Comparison of ENCODE assay signal across 8 mouse cellular contexts in genomic region chr13:68572966-68573913, GRCm38 (mm10). TPM values are rescaled to one million over a fixed set of nuclear protein-coding genes. Genes with fewer than 3 reads are reported as not detected.
DNase-seq lines count a peak whose midpoint lies in the region; ATAC-seq and TF ChIP-seq lines count a peak whose summit lies in the region.

No protein-coding gene starts in this region.

- no peak overlapping the region for H3K9ac ChIP-seq in forebrain, embryonic 12.5 days
- H3K9ac ChIP-seq in forebrain, embryonic 16.5 days (replicated peaks; ENCODE audit: low read depth, low read length), result no peak overlapping the region
- no peak overlapping the region for H3K9ac ChIP-seq in ES-Bruce4 (ENCODE audit: low read depth, poor library complexity, severe bottlenecking)
- H3K9ac ChIP-seq in limb, embryonic 11.5 days (ENCODE audit: low read length), result no peak overlapping the region; the same call in 1 of the 2 replicates

- H3K4me2 ChIP-seq in forebrain, embryonic 12.5 days, result no peak overlapping the region
- no peak overlapping the region for H3K4me2 ChIP-seq in forebrain, embryonic 16.5 days (ENCODE audit: low read length)
- H3K4me2 ChIP-seq in limb, embryonic 11.5 days (ENCODE audit: low read depth, severe bottlenecking), result no peak overlapping the region

- peaks cover 69% of the 10 kb centered on the region for H3K36me3 ChIP-seq in forebrain, embryonic 12.5 days (replicated peaks)
- H3K36me3 ChIP-seq in forebrain, embryonic 16.5 days (ENCODE audit: control insufficient read depth, insufficient read depth), result peaks cover 23% of the 10 kb centered on the region
- H3K36me3 ChIP-seq in ES-Bruce4 (ENCODE audit: control insufficient read depth, insufficient read depth, low read length, poor library complexity, severe bottlenecking), result peaks cover 44% of the 10 kb centered on the region
- peaks cover 11% of the 10 kb centered on the region; the same call in 1 of the 2 replicates for H3K36me3 ChIP-seq in limb, embryonic 11.5 days (ENCODE audit: control insufficient read depth, insufficient read depth, low read length)

- peak; percentile 79 for TF ChIP-seq EP300 in ES-Bruce4 (IDR thresholded peaks at IDR 0.05; ENCODE audit: insufficient read depth, low read depth, low read length)

- ATAC-seq in forebrain, embryonic 12.5 days (ENCODE audit: low FRiP score), result peak; percentile 5; the same call in 1 of the 2 replicates
- ATAC-seq in forebrain, embryonic 16.5 days, result no peak
- ATAC-seq in limb, embryonic 11.5 days (ENCODE audit: insufficient number of reproducible peaks, low FRiP score, low TSS enrichment, low read depth), result peak; percentile 71; the same call in 1 of the 2 replicates

- H3K4me3 ChIP-seq in forebrain, embryonic 12.5 days (replicated peaks), result no peak overlapping the region
- H3K4me3 ChIP-seq in forebrain, embryonic 16.5 days (replicated peaks; ENCODE audit: low read length), result no peak overlapping the region
- H3K4me3 ChIP-seq in ES-Bruce4 (ENCODE audit: low read depth, low read length), result no peak overlapping the region
- H3K4me3 ChIP-seq in limb, embryonic 11.5 days (ENCODE audit: low read depth, low read length), result no peak overlapping the region

- no peaks in the 10 kb centered on the region for H3K27me3 ChIP-seq in forebrain, embryonic 12.5 days
- no peaks in the 10 kb centered on the region for H3K27me3 ChIP-seq in forebrain, embryonic 16.5 days (replicated peaks; ENCODE audit: control insufficient read depth, insufficient read depth, low read length)
- no peaks in the 10 kb centered on the region for H3K27me3 ChIP-seq in ES-Bruce4 (ENCODE audit: control insufficient read depth, insufficient read depth, low read length, poor library complexity, severe bottlenecking)
- H3K27me3 ChIP-seq in limb, embryonic 11.5 days (ENCODE audit: control insufficient read depth, insufficient read depth, low read length), result no peaks in the 10 kb centered on the region

- H3K9me3 ChIP-seq in forebrain, embryonic 12.5 days, result no peaks in the 10 kb centered on the region
- H3K9me3 ChIP-seq in forebrain, embryonic 16.5 days (ENCODE audit: control insufficient read depth, low read length), result no peaks in the 10 kb centered on the region
- no peaks in the 10 kb centered on the region for H3K9me3 ChIP-seq in ES-Bruce4 (replicated peaks; ENCODE audit: control insufficient read depth, insufficient read depth, low read length, poor library complexity, severe bottlenecking)
- no peaks in the 10 kb centered on the region for H3K9me3 ChIP-seq in limb, embryonic 11.5 days (ENCODE audit: control insufficient read depth, low read length)

- peak overlapping the region; percentile 26; the same call in 1 of the 2 replicates for H3K27ac ChIP-seq in forebrain, embryonic 12.5 days
- no peak overlapping the region for H3K27ac ChIP-seq in forebrain, embryonic 16.5 days (ENCODE audit: low read length)
- H3K27ac ChIP-seq in ES-Bruce4 (ENCODE audit: insufficient read depth, low read length), result peak overlapping the region; percentile 69
- H3K27ac ChIP-seq in limb, embryonic 11.5 days (replicated peaks; ENCODE audit: low read depth, low read length), result peak overlapping the region; percentile 81

- no peaks in the 10 kb centered on the region for H3K4me1 ChIP-seq in forebrain, embryonic 12.5 days
- no peaks in the 10 kb centered on the region for H3K4me1 ChIP-seq in forebrain, embryonic 16.5 days (replicated peaks; ENCODE audit: control insufficient read depth, insufficient read depth, low read length)
- H3K4me1 ChIP-seq in ES-Bruce4 (ENCODE audit: control insufficient read depth, insufficient read depth, low read length), result no peaks in the 10 kb centered on the region
- H3K4me1 ChIP-seq in limb, embryonic 11.5 days (ENCODE audit: control insufficient read depth, insufficient read depth, low read length), result 0 out of 2 replicates have a peak, but pooled peaks cover 4% of the 10 kb centered on the region

- TF ChIP-seq CTCF in ES-Bruce4 (IDR thresholded peaks at IDR 0.05; ENCODE audit: low read depth, low read length), result no peak

- 59% methylated on average over 10 of the region's 10 CpGs for WGBS in forebrain, embryonic 12.5 days
- WGBS in forebrain, embryonic 16.5 days, result 60% methylated on average over 10 of the region's 10 CpGs
- 44% methylated on average over 10 of the region's 10 CpGs for WGBS in limb, embryonic 11.5 days

- no peak for TF ChIP-seq POLR2A in ES-Bruce4 (IDR thresholded peaks at IDR 0.05; ENCODE audit: insufficient read depth, low read length)

- peak; percentile 91 for DNase-seq in forelimb bud, embryonic 11.5 days (ENCODE audit: low read depth, low spot score)
- peak; percentile 65 for DNase-seq in limb, embryonic 11.5 days (ENCODE audit: low spot score)
- DNase-seq in cerebellum, postnatal 10 days, result no peak
- DNase-seq in thymus, postnatal 4 days, result no peak
- no peak for DNase-seq in B cell, adult 2 months

RNA-seq across cellular contexts. Expression of gene Mtrr, which starts 8.7 kb away (rescaled TPM):
- polyA plus RNA-seq in forebrain, embryonic 12.5 days (2016; fragmentation: Nextera tagmentation; extraction: Ambion mirVana), result 16.1 and 18.4 TPM in 2 replicates
- polyA plus RNA-seq in forebrain, embryonic 16.5 days (2015; fragmentation: Nextera tagmentation; extraction: Ambion mirVana), result 13.7 and 17.3 TPM in 2 replicates
- 28.3 and 35.3 TPM in 2 replicates for polyA plus RNA-seq in ES-Bruce4 (2011; ENCODE audit: insufficient read depth, insufficient read length, low read depth, missing spikeins)
- polyA plus RNA-seq in limb, embryonic 11.5 days (2014; fragmentation: Nextera tagmentation; extraction: Ambion mirVana), result 21.9 and 24.7 TPM in 2 replicates

RNA-seq across cellular contexts. Expression of gene Fastkd3, which starts 8.8 kb away (rescaled TPM):
- polyA plus RNA-seq in forebrain, embryonic 12.5 days (2016; fragmentation: Nextera tagmentation; extraction: Ambion mirVana), result 39.5 and 40.5 TPM in 2 replicates
- polyA plus RNA-seq in forebrain, embryonic 16.5 days (2015; fragmentation: Nextera tagmentation; extraction: Ambion mirVana), result 29.7 and 29.8 TPM in 2 replicates
- polyA plus RNA-seq in ES-Bruce4 (2011; ENCODE audit: insufficient read depth, insufficient read length, low read depth, missing spikeins), result 29.4 and 36.9 TPM in 2 replicates
- polyA plus RNA-seq in limb, embryonic 11.5 days (2014; fragmentation: Nextera tagmentation; extraction: Ambion mirVana), result 51.2 and 54.2 TPM in 2 replicates

RNA-seq across cellular contexts. Expression of gene 1700001L19Rik, which starts 24.0 kb away (rescaled TPM):
- polyA plus RNA-seq in forebrain, embryonic 12.5 days (2016; fragmentation: Nextera tagmentation; extraction: Ambion mirVana), result 0.68 and 1.1 TPM in 2 replicates
- polyA plus RNA-seq in forebrain, embryonic 16.5 days (2015; fragmentation: Nextera tagmentation; extraction: Ambion mirVana), result 3.9 and 5.6 TPM in 2 replicates
- polyA plus RNA-seq in ES-Bruce4 (2011; ENCODE audit: insufficient read depth, insufficient read length, low read depth, missing spikeins), result not detected in 2 replicates
- polyA plus RNA-seq in limb, embryonic 11.5 days (2014; fragmentation: Nextera tagmentation; extraction: Ambion mirVana), result 0.64 and 1.1 TPM in 2 replicates

Comparison
In these comparisons a context has a peak if more than half of its experiments do, and no peak if none do; other contexts are left out.
1. DNase-seq: peak in forelimb bud, embryonic 11.5 days (single experiment) and limb, embryonic 11.5 days (single experiment); none in cerebellum, postnatal 10 days (0 of 2), thymus, postnatal 4 days (single experiment) and B cell, adult 2 months (0 of 2).